Mouse (Mus musculus): ENCODE data around the gene Rps6kl1.

Rps6kl1 gene

GRCm38 (mm10) chr12:85108643-85109042 is 42.4 kb downstream of the Rps6kl1 start:
- DNase-seq (ENCODE audit: low spot score in 2 of 2), result no peak

GRCm38 (mm10) chr12:85106292-85106691 is 44.8 kb downstream of the Rps6kl1 start:
- DNase-seq (ENCODE audit: low spot score in 2 of 2), result no peak

GRCm38 (mm10) chr12:85104789-85105188 is 46.3 kb downstream of the Rps6kl1 start:
- DNase-seq (ENCODE audit: low spot score in 2 of 2), result no peak

GRCm38 (mm10) chr12:85103096-85103495 is 48.0 kb downstream of the Rps6kl1 start:
- DNase-seq (ENCODE audit: low spot score in 2 of 2), result no peak

- no peak for DNase-seq (ENCODE audit: low spot score in 2 of 2)
These were observed 49.5 kb downstream of the Rps6kl1 start for GRCm38 (mm10) chr12:85101521-85102106.

- DNase-seq (ENCODE audit: low spot score in 2 of 2), result no peak
These were observed 50.1 kb downstream of the Rps6kl1 start for GRCm38 (mm10) chr12:85101001-85101400.

- DNase-seq (ENCODE audit: low spot score in 2 of 2), result no peak
These were observed 55.2 kb downstream of the Rps6kl1 start for GRCm38 (mm10) chr12:85095859-85096258.

- DNase-seq (ENCODE audit: low spot score in 2 of 2), result no peak
These were observed 55.9 kb downstream of the Rps6kl1 start for GRCm38 (mm10) chr12:85095146-85095545.

GRCm38 (mm10) chr12:85094706-85095105 is 56.4 kb downstream of the Rps6kl1 start:
- no peak for DNase-seq (ENCODE audit: low spot score in 2 of 2)

- DNase-seq (ENCODE audit: low spot score in 2 of 2), result no peak
These were observed 57.1 kb downstream of the Rps6kl1 start for GRCm38 (mm10) chr12:85094010-85094409.

GRCm38 (mm10) chr12:85092214-85092613 is 58.9 kb downstream of the Rps6kl1 start:
- peak; percentile 58 to 72 for DNase-seq (ENCODE audit: low spot score in 2 of 2)

- no peak for DNase-seq (ENCODE audit: low spot score in 2 of 2)
These were observed 59.9 kb downstream of the Rps6kl1 start for GRCm38 (mm10) chr12:85091190-85091589.

- DNase-seq (ENCODE audit: low spot score in 2 of 2), result no peak
These were observed 63.2 kb downstream of the Rps6kl1 start for GRCm38 (mm10) chr12:85087845-85088244.

Data from natural killer cell, adult 2 months (primary cell).